15 mouse cellular contexts compared by ENCODE assay signal in the genomic region with DNA sequence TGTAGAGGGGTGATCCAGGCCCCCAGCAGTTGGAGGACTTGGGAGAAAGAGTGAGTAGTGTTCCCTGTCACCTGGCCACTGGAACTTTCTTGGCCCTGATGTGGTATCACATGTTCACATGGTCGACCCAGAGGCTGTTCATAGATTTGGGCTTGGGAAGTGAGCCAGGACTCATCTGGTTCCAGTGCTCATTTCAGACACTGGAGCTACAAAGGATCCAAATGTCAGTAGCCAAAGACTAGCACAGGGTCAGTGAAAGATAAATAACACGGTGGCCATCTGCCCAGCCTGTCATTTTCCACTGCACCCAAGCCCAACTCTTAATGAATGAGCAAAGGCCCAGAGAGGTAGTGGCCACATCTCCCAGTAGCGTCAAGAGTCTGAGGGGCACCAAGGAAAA. TPM values are rescaled to one million over a fixed set of nuclear protein-coding genes. Genes with fewer than 3 reads are reported as not detected.
DNase-seq lines count a peak whose midpoint lies in the region; ATAC-seq and TF ChIP-seq lines count a peak whose summit lies in the region.
"Had no signal": no experiment of that assay in that cellular context is flagged by ENCODE, and none has a peak within 500 bp of the region (broad histone marks: within the 10 kb centered on the region; RNA-seq: fewer than 3 reads in every experiment).

No protein-coding gene starts in this region.

- H3K27me3 ChIP-seq in forebrain, postnatal 0 days (ENCODE audit: insufficient read depth, low read length): no peaks in the 10 kb centered on the region
- H3K27me3 ChIP-seq in forebrain, embryonic 11.5 days (ENCODE audit: control insufficient read depth, insufficient read depth, low read length): no peaks in the 10 kb centered on the region
- no peaks in the 10 kb centered on the region for H3K27me3 ChIP-seq in hindbrain, embryonic 15.5 days
- no peaks in the 10 kb centered on the region for H3K27me3 ChIP-seq in hindbrain, embryonic 16.5 days (replicated peaks; ENCODE audit: control insufficient read depth, insufficient read depth, low read length)
- no peaks in the 10 kb centered on the region for H3K27me3 ChIP-seq in midbrain, postnatal 0 days (ENCODE audit: insufficient read depth, low read length)
- peaks cover 25% of the 10 kb centered on the region for H3K27me3 ChIP-seq in midbrain, embryonic 13.5 days

- H3K9ac ChIP-seq in forebrain, postnatal 0 days: no peak overlapping the region
- H3K9ac ChIP-seq in forebrain, embryonic 11.5 days (ENCODE audit: low read length): no peak overlapping the region
- H3K9ac ChIP-seq in hindbrain, embryonic 15.5 days: no peak overlapping the region
- no peak overlapping the region for H3K9ac ChIP-seq in hindbrain, embryonic 16.5 days (ENCODE audit: low read depth, low read length)
- no peak overlapping the region for H3K9ac ChIP-seq in midbrain, postnatal 0 days (replicated peaks; ENCODE audit: low read length, poor library complexity, severe bottlenecking)
- H3K9ac ChIP-seq in midbrain, embryonic 13.5 days (replicated peaks): no peak overlapping the region
- H3K9ac ChIP-seq: hindbrain, embryonic 12.5 days; neural tube, embryonic 13.5 days had no signal

- H3K27ac ChIP-seq in forebrain, postnatal 0 days (ENCODE audit: low read depth, low read length): 0 out of 2 replicates have a peak overlapping the region, but pooled peaks have one; percentile 3
- H3K27ac ChIP-seq in forebrain, embryonic 11.5 days (ENCODE audit: low read depth, low read length): no peak overlapping the region
- H3K27ac ChIP-seq in hindbrain, embryonic 15.5 days (replicated peaks): 0 out of 2 replicates have a peak overlapping the region, but pooled peaks have one; percentile 31
- H3K27ac ChIP-seq in hindbrain, embryonic 16.5 days (ENCODE audit: low read depth, low read length): no peak overlapping the region
- H3K27ac ChIP-seq in midbrain, postnatal 0 days (ENCODE audit: low read depth, low read length): no peak overlapping the region
- no peak overlapping the region for H3K27ac ChIP-seq in midbrain, embryonic 13.5 days
- H3K27ac ChIP-seq: hindbrain, embryonic 12.5 days; neural tube, embryonic 13.5 days had no signal

- no peak for DNase-seq in forebrain, postnatal 0 days
- no peak for DNase-seq in forebrain, embryonic 11.5 days (ENCODE audit: low spot score)
- peak; percentile 58 for DNase-seq in midbrain, postnatal 0 days (ENCODE audit: low spot score)
- DNase-seq: cerebellum, adult 9-10 months; kidney, adult 18-20 months; kidney, postnatal 14 days; right cerebral cortex, postnatal 4 days; thymus, adult 18-20 months had no signal

- WGBS in forebrain, postnatal 0 days: 56% methylated on average over 3 of the region's 3 CpGs
- 89% methylated on average over 3 of the region's 3 CpGs for WGBS in forebrain, embryonic 11.5 days
- WGBS in hindbrain, embryonic 15.5 days: 41% methylated on average over 3 of the region's 3 CpGs
- 40% methylated on average over 3 of the region's 3 CpGs for WGBS in hindbrain, embryonic 16.5 days
- 56% methylated on average over 3 of the region's 3 CpGs for WGBS in midbrain, postnatal 0 days
- 80% methylated on average over 3 of the region's 3 CpGs for WGBS in midbrain, embryonic 13.5 days

- H3K36me3 ChIP-seq in forebrain, postnatal 0 days (ENCODE audit: insufficient read depth): no peaks in the 10 kb centered on the region
- no peaks in the 10 kb centered on the region for H3K36me3 ChIP-seq in forebrain, embryonic 11.5 days (ENCODE audit: control insufficient read depth, insufficient read depth, low read length)
- no peaks in the 10 kb centered on the region for H3K36me3 ChIP-seq in hindbrain, embryonic 15.5 days
- H3K36me3 ChIP-seq in hindbrain, embryonic 16.5 days (ENCODE audit: control insufficient read depth, insufficient read depth, low read length): no peaks in the 10 kb centered on the region
- H3K36me3 ChIP-seq in midbrain, postnatal 0 days (ENCODE audit: insufficient read depth, low read length): no peaks in the 10 kb centered on the region
- H3K36me3 ChIP-seq in midbrain, embryonic 13.5 days: no peaks in the 10 kb centered on the region
- H3K36me3 ChIP-seq: hindbrain, embryonic 12.5 days; neural tube, embryonic 13.5 days had no signal

- no peaks in the 10 kb centered on the region for H3K9me3 ChIP-seq in forebrain, postnatal 0 days (ENCODE audit: low read length)
- H3K9me3 ChIP-seq in forebrain, embryonic 11.5 days (ENCODE audit: control insufficient read depth, low read length): no peaks in the 10 kb centered on the region
- no peaks in the 10 kb centered on the region for H3K9me3 ChIP-seq in hindbrain, embryonic 15.5 days
- no peaks in the 10 kb centered on the region for H3K9me3 ChIP-seq in hindbrain, embryonic 16.5 days (ENCODE audit: control insufficient read depth, low read length)
- H3K9me3 ChIP-seq in midbrain, postnatal 0 days (ENCODE audit: low read length): no peaks in the 10 kb centered on the region
- H3K9me3 ChIP-seq in midbrain, embryonic 13.5 days: no peaks in the 10 kb centered on the region
- H3K9me3 ChIP-seq: hindbrain, embryonic 12.5 days; neural tube, embryonic 13.5 days had no signal

- H3K4me2 ChIP-seq in forebrain, postnatal 0 days (ENCODE audit: low read depth): no peak overlapping the region
- H3K4me2 ChIP-seq in forebrain, embryonic 11.5 days (ENCODE audit: low read depth, low read length, severe bottlenecking): no peak overlapping the region
- no peak overlapping the region for H3K4me2 ChIP-seq in hindbrain, embryonic 15.5 days
- no peak overlapping the region for H3K4me2 ChIP-seq in hindbrain, embryonic 16.5 days (ENCODE audit: low read length)
- no peak overlapping the region for H3K4me2 ChIP-seq in midbrain, postnatal 0 days (ENCODE audit: low read depth, low read length, poor library complexity, severe bottlenecking)
- no peak overlapping the region for H3K4me2 ChIP-seq in midbrain, embryonic 13.5 days (replicated peaks)
- H3K4me2 ChIP-seq: hindbrain, embryonic 12.5 days; liver, embryonic 11.5 days; neural tube, embryonic 13.5 days had no signal

- no peak for TF ChIP-seq CTCF in forebrain, postnatal 0 days (IDR thresholded peaks at IDR 0.05; ENCODE audit: low read depth)
- TF ChIP-seq CTCF in midbrain, postnatal 0 days (IDR thresholded peaks at IDR 0.05): no peak

- no peak overlapping the region for H3K4me3 ChIP-seq in forebrain, postnatal 0 days (ENCODE audit: low read depth, low read length)
- no peak overlapping the region for H3K4me3 ChIP-seq in forebrain, embryonic 11.5 days (ENCODE audit: low read depth, low read length)
- no peak overlapping the region for H3K4me3 ChIP-seq in hindbrain, embryonic 15.5 days
- H3K4me3 ChIP-seq in hindbrain, embryonic 16.5 days (ENCODE audit: low read length): no peak overlapping the region
- no peak overlapping the region for H3K4me3 ChIP-seq in midbrain, postnatal 0 days (ENCODE audit: low read depth, low read length)
- H3K4me3 ChIP-seq in midbrain, embryonic 13.5 days (replicated peaks): no peak overlapping the region
- H3K4me3 ChIP-seq: hindbrain, embryonic 12.5 days; neural tube, embryonic 13.5 days had no signal

- ATAC-seq in forebrain, postnatal 0 days: no peak
- no peak for ATAC-seq in forebrain, embryonic 11.5 days (replicated peaks; ENCODE audit: low FRiP score)
- no peak for ATAC-seq in hindbrain, embryonic 15.5 days (ENCODE audit: low FRiP score, low read depth)
- ATAC-seq in hindbrain, embryonic 16.5 days: no peak
- no peak for ATAC-seq in midbrain, postnatal 0 days (ENCODE audit: low FRiP score)
- ATAC-seq in midbrain, embryonic 13.5 days: no peak
- ATAC-seq in megakaryocyte-erythroid progenitor cell, adult 5-6 weeks (replicated peaks; ENCODE audit: low FRiP score, low TSS enrichment, poor library complexity, severe bottlenecking): no peak

- peaks cover 17% of the 10 kb centered on the region; the same call in 1 of the 2 replicates for H3K4me1 ChIP-seq in forebrain, postnatal 0 days (ENCODE audit: insufficient read depth)
- H3K4me1 ChIP-seq in forebrain, embryonic 11.5 days (replicated peaks; ENCODE audit: control insufficient read depth, insufficient read depth, low read length): peaks cover 4% of the 10 kb centered on the region; the same call in 1 of the 2 replicates
- H3K4me1 ChIP-seq in hindbrain, embryonic 15.5 days (replicated peaks): peaks cover 42% of the 10 kb centered on the region
- H3K4me1 ChIP-seq in hindbrain, embryonic 16.5 days (ENCODE audit: control insufficient read depth, insufficient read depth, low read depth, low read length): peaks cover 21% of the 10 kb centered on the region
- H3K4me1 ChIP-seq in midbrain, postnatal 0 days (ENCODE audit: insufficient read depth, low read length): peaks cover 10% of the 10 kb centered on the region
- H3K4me1 ChIP-seq in midbrain, embryonic 13.5 days (replicated peaks): peaks cover 31% of the 10 kb centered on the region

RNA-seq across cellular contexts. Expression of a gene that starts 59.1 kb away (rescaled TPM):
- total RNA-seq in forebrain, postnatal 0 days (2014; rRNA removed): 56.4 and 57.6 TPM in 2 replicates
- polyA plus RNA-seq in forebrain, postnatal 0 days (2015; fragmentation: Nextera tagmentation; extraction: Ambion mirVana): 37.1 and 39.2 TPM in 2 replicates
- polyA plus RNA-seq in forebrain, embryonic 11.5 days (2014; fragmentation: Nextera tagmentation; extraction: Ambion mirVana): 5.0 and 5.2 TPM in 2 replicates
- polyA plus RNA-seq in hindbrain, embryonic 15.5 days (2015; fragmentation: Nextera tagmentation; extraction: Ambion mirVana): 17.9 and 19.9 TPM in 2 replicates
- polyA plus RNA-seq in hindbrain, embryonic 16.5 days (2015; fragmentation: Nextera tagmentation; extraction: Ambion mirVana): 20.8 and 22.5 TPM in 2 replicates
- 17.6 and 20.3 TPM in 2 replicates for total RNA-seq in midbrain, postnatal 0 days (2014; rRNA removed)
- 22.6 and 23.6 TPM in 2 replicates for polyA plus RNA-seq in midbrain, postnatal 0 days (2015; fragmentation: Nextera tagmentation; extraction: Ambion mirVana)
- polyA plus RNA-seq in midbrain, embryonic 13.5 days (2015; fragmentation: Nextera tagmentation; extraction: Ambion mirVana): 15.8 and 17.6 TPM in 2 replicates
- total RNA-seq in megakaryocyte-erythroid progenitor cell, adult 5-6 weeks (2014; fragmentation: Nextera tagmentation): not detected in 2 replicates
- total RNA-seq in megakaryocyte-erythroid progenitor cell, adult 5-6 weeks (2017): 0.75 and 3.8 TPM in 2 replicates

Comparison
In these comparisons a context has a peak if more than half of its experiments do, and no peak if none do; other contexts are left out.
1. H3K27ac ChIP-seq: peak in forebrain, postnatal 0 days (single experiment) and hindbrain, embryonic 15.5 days (single experiment); none in forebrain, embryonic 11.5 days (single experiment), hindbrain, embryonic 16.5 days (single experiment), midbrain, postnatal 0 days (single experiment) and midbrain, embryonic 13.5 days (single experiment).